Mouse (Mus musculus) lung, postnatal 25 days (tissue): ENCODE results near the gene Cpxm2.

Experiments used
- DNase-seq: peaks from one replicate; pipeline ENCODE4 v3.0.0; 2022; ENCODE audit warnings: low spot score

The Cpxm2 gene

DNA sequence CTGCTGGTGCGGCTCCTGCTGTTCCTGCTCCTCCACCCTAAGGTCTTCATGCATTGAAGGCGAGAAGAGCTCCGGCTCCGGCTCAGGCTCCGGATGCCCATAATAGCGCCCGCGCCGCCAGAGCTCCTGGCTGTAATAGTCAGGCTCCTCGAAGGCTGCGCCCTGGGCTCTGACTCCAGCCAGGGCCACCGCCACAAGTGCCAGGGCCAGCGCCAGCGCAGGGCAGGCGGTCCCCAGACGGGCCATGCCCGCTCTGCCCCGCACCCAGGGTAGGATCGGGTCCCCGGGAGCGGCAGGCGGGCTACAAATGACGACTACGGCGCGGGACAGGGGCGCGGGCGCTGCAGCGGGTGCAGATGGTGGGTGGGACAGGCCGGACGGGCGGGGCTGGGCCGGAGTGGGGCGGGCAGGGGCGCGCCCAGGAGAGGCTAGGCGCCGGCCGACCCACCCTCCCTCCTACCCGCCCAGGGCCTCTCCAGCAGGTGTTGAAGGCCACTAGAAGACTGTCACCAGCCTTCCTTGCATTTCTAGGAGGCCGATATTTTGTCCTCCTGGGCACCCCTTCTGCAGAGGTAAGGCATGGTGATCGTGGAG, at the start of gene Cpxm2:
Gene Cpxm2 (minus strand): TSS at position 372 of the 594 bp plus-strand sequence.
- no peak for DNase-seq

DNA sequence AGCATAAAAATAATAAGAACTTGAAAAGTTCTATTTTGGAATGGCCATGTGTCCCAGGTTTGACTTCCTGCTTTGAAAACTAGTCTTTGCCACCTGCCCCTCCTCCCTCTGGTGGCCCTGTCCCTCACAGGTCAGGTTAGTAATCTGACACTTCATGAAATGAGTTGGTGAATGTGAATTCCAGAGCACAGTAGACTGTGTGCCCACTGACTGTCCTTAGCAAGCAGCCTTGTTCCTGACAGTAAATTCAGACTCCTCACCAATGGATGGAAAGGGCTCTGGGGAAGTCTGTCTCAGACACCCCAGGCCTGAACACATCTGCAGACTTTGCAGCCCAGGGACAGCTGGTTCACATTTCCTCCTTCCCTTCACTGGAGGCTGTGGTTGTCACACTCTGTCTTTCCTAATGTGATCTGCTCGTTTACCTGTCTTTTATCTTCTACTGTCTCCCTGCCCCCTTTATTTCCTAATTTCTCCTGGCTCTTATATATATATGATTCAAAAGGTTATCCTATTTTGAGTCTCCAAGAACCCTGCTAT, 49.6 kb upstream of the Cpxm2 start:
- DNase-seq: no peak

- DNase-seq: no peak
These were observed 45.1 kb upstream of the Cpxm2 start for GRCm38 (mm10) chr7:132199686-132200085.

DNA sequence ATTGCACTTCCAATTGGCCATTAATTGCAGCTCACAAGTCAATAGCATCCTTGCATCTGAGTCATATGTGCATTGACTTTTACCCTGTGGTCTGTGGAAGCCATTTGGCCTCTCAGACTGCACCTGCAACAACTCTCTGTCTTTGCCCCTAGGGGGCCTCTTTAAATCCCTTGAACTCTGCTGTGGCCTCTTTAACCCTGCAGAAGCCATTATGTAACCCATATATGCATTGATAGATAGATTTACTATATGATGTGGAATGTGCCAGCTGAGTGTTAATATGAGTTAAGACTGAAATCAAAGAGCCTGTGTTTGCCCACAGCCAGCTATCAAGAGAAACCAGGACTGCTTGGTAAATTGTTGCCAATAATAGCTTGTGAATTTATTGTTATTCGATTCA, 44.3 kb upstream of the Cpxm2 start:
- no peak for DNase-seq

GRCm38 (mm10) chr7:132197817-132198475, 43.4 kb upstream of the Cpxm2 start:
- no peak for DNase-seq

- no peak for DNase-seq
These were observed 42.0 kb upstream of the Cpxm2 start for GRCm38 (mm10) chr7:132196581-132196980.

DNA sequence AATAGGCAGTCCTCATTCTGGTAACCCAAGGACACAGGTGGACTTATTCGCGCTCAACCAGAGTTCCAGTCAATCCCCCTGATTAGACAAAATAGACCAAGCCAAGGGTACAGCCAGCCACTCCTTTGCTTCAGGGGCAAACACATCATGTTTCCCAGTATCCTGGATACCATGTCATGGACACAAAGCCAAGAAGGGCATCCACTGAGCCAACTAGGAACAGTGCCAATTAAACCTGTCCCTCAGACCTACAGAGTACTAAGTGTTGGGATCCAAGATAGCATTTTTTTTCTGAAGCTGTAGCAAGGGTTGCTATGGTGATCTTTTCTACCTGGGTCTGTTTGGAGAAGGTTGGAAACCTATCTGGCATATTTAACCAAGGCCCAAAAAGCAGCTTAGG, 39.1 kb upstream of the Cpxm2 start:
- no peak for DNase-seq

GRCm38 (mm10) chr7:132187456-132187855, 32.9 kb upstream of the Cpxm2 start:
- DNase-seq: no peak

- DNase-seq: no peak
These were observed 29.4 kb upstream of the Cpxm2 start for GRCm38 (mm10) chr7:132183892-132184404.

DNA sequence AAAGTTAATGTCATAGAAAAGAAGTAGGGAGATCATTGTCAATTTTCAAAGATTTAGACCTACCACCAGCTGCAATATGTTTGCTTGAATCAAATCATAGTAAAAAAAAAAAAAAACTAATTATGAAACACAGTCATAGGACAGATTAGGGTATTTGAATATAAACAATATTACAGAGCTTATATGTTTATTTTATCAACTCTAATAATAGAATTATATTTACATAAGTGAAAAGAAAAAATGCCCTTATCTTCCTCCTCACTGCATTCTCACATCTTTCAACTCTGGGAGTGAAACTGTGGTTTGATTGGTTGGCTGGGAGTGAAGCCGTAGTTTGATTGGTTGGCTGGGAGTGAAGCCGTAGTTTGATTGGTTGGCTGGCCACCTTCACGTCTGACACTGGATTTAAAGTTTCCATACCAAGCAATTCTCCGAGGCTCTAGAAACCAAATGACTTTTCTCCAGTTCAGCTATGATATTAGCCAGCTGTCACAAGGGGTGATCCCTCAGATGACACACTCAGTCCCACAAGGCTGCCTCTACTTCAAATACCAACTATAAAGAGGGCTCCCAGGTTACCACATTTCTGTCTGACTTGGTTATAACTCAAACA, 27.2 kb upstream of the Cpxm2 start:
- no peak for DNase-seq

- DNase-seq: no peak
These were observed 26.5 kb upstream of the Cpxm2 start for GRCm38 (mm10) chr7:132181042-132181441.

DNA sequence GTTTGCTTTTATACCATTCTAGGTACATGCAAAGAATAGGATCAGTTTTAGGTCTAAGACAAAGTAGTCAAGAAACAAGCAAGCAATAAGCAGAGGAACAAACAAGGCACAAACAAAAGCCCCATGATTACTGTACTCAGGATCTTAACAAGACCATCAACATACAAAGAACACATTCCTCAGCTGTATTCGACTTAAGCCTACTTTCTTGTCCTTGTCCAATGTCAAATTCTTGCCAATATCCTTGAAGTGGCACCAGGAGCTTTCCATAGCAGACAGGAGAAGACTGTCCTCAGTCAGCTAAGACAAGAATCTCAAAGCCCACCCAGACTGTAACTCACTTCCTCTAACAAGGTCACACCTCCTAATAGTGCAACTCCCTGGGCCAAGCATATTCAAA, 24.5 kb upstream of the Cpxm2 start:
- no peak for DNase-seq

GRCm38 (mm10) chr7:132174787-132175186, 20.2 kb upstream of the Cpxm2 start:
- no peak for DNase-seq

GRCm38 (mm10) chr7:132174296-132174695, 19.8 kb upstream of the Cpxm2 start:
- no peak for DNase-seq

GRCm38 (mm10) chr7:132172220-132172619, 17.7 kb upstream of the Cpxm2 start:
- DNase-seq: no peak

DNA sequence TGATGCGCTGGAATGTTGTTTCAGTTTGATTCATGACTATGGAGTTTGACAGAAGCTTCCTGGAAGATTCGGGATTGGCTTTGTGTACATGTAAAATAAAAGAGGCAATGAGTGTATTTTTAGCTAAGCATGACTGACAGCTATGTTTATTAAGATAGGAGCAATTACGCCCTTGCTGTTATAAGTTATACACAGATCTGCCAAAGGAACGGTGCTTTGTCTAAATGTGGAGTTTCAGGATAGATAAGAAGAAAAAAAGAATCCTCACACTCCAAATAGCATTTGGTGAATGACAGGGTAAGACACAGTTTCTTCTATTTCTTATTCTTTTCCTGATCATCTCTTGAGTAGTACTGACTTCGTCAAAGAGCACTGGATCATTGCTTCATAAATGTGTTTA, 17.2 kb upstream of the Cpxm2 start:
- no peak for DNase-seq

DNA sequence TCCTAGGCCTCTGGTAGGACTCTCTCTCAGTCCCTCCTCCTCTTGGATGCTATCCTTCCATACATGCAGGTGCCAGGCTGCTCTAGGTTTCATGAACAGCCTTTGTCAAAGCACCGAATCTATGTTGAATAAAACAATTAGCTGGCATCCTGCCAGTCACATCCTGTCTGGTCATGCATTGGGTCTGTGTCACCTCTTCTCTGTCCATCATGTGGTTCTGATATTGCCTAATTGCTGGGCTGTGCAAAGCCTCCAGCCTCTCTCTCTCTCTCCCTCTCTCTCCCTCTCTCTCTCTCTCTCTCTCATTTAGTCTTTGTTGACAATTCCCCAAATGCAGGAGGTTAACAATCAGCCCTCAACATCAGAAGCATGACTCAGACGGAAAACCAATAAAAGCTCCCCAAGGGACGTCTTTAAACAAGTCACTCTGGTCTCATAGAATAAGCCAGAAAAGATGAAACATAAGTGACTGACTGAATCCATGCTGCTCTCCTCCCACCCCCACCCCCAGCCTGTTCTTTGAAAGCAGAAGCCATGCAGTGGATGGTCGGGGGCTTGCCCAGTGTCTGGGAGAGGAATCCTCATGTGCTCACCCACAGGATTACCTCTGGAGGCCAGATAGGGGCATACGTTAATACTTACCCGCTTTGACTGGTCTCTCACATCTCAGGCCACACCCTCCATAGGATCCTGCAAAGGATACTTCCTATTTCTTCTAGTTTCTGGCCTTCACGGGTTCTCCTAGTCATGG, 15.1 kb upstream of the Cpxm2 start:
- no peak for DNase-seq

GRCm38 (mm10) chr7:132167239-132167638, 12.7 kb upstream of the Cpxm2 start:
- no peak for DNase-seq

GRCm38 (mm10) chr7:132162254-132162653, 7.7 kb upstream of the Cpxm2 start:
- DNase-seq: no peak

GRCm38 (mm10) chr7:132158321-132159025, 3.9 kb upstream of the Cpxm2 start:
- DNase-seq: no peak

- no peak for DNase-seq
These were observed 803 bp downstream of the Cpxm2 start for GRCm38 (mm10) chr7:132153725-132154147.
